Mouse (Mus musculus) heart, embryonic 16.5 days (tissue): ENCODE results near the gene Olfr384. TPM values are rescaled to one million over a fixed set of nuclear protein-coding genes. Genes with fewer than 3 reads are reported as not detected.
"Not testable (repeated sequence)": the region's sequence is repeated elsewhere in the genome, so short reads cannot be mapped to it uniquely, and the experiment has no call there.

Source experiments
- ATAC-seq: fragments of 200-750 bp; cut with Nextera tagmentation; replicated peaks from 2 replicates; pipeline ENCODE4 v1.8.0; 2017; ENCODE audit warnings: moderate number of reproducible peaks; ENCODE audit not compliant: insufficient read depth, low FRiP score; ENCODE audit errors: extremely low read depth
- H3K27ac ChIP-seq: fragments of 300-500 bp; sonication (generic); 2 replicates; pipeline ENCODE4 v1.5.1; 2014; ENCODE audit warnings: mild to moderate bottlenecking, low read length, control low read depth, moderate library complexity
- H3K27me3 ChIP-seq: fragments of 300-500 bp; sonication (generic); 2 replicates; pipeline ENCODE4 v1.6.1; 2014; ENCODE audit warnings: low read length, mixed read lengths; ENCODE audit not compliant: control insufficient read depth, insufficient read depth
- H3K36me3 ChIP-seq: fragments of 300-500 bp; sonication (generic); 2 replicates; pipeline ENCODE4 v1.6.1; 2014; ENCODE audit not compliant: control insufficient read depth, insufficient read depth
- H3K4me1 ChIP-seq: fragments of 300-500 bp; sonication (generic); 2 replicates; pipeline ENCODE4 v1.6.1; 2014; ENCODE audit warnings: low read length, mixed read lengths; ENCODE audit not compliant: control insufficient read depth, insufficient read depth
- H3K4me2 ChIP-seq: fragments of 300-500 bp; sonication (generic); 2 replicates; pipeline ENCODE4 v1.6.1; 2014; ENCODE audit warnings: low read depth, mild to moderate bottlenecking, control low read depth, low read length
- H3K4me3 ChIP-seq: fragments of 300-500 bp; sonication (generic); 2 replicates; pipeline ENCODE4 v1.5.1; 2014; ENCODE audit warnings: mild to moderate bottlenecking, control low read depth, low read length
- H3K9ac ChIP-seq: fragments of 300-500 bp; sonication (generic); 2 replicates; pipeline ENCODE4 v1.6.1; 2014; ENCODE audit warnings: low read length, control low read depth
- H3K9me3 ChIP-seq: fragments of 300-500 bp; sonication (generic); replicated peaks from 2 replicates; pipeline ENCODE4 v1.6.1; 2016; ENCODE audit warnings: low read length; ENCODE audit not compliant: control insufficient read depth
- WGBS: fragments of 180-500 bp; shearing (Covaris S2); extraction: QIAGEN DNeasy Blood & Tissue Kit; methylation state at CpG from one replicate; pipeline ENCODE4 v1.1.7; 2014; 5-methylcytosine and 5-hydroxymethylcytosine counted together
- polyA plus RNA-seq: library from polyadenylated mRNA; unstranded; fragments of >200 nt; fragmentation: Nextera tagmentation; extraction: Ambion mirVana; gene quantifications from 2 replicates; pipeline ENCODE4 v1.2.1, GENCODE M21; 2015

The Olfr384 gene
- polyA plus RNA-seq: not detected in 2 replicates

GRCm38 (mm10) chr11:73598294-73598693 lies at the start of gene Olfr384:
Gene Olfr384, plus strand, starts transcription at chr11:73598594.
- peaks cover 4% of the 10 kb centered on the region; the same call in 1 of the 2 replicates for H3K9me3 ChIP-seq
- H3K27me3 ChIP-seq: no peaks in the 10 kb centered on the region
- no peak within 1 kb of the TSS for H3K4me2 ChIP-seq
- no peaks in the 10 kb centered on the region for H3K36me3 ChIP-seq
- no peak within 1 kb of the TSS for H3K4me3 ChIP-seq
- ATAC-seq: no peak
- H3K27ac ChIP-seq: no peak within 1 kb of the TSS
- no peak within 1 kb of the TSS for H3K9ac ChIP-seq
- H3K4me1 ChIP-seq: no peaks in the 10 kb centered on the region

- no peaks in the 10 kb centered on the region for H3K4me1 ChIP-seq
- H3K9me3 ChIP-seq: no peaks in the 10 kb centered on the region
- no peaks in the 10 kb centered on the region for H3K27me3 ChIP-seq
- no peak overlapping the region for H3K27ac ChIP-seq
- ATAC-seq: no peak
- H3K9ac ChIP-seq: no peak overlapping the region
- H3K4me2 ChIP-seq: no peak overlapping the region
- H3K36me3 ChIP-seq: no peaks in the 10 kb centered on the region
- H3K4me3 ChIP-seq: no peak overlapping the region
Measured at GRCm38 (mm10) chr11:73579871-73580270, 18.5 kb upstream of the Olfr384 start.

GRCm38 (mm10) chr11:73583188-73583587 lies 15.2 kb upstream of the Olfr384 start:
- ATAC-seq, H3K9me3 ChIP-seq: not testable (repeated sequence)
- 53% methylated on average over 1 of the region's 1 CpGs for WGBS

GRCm38 (mm10) chr11:73592908-73593307 lies 5.5 kb upstream of the Olfr384 start, which contains the start of gene Olfr385:
Gene Olfr385, minus strand, starts transcription at chr11:73593008.
- Histone ChIP-seq H3K4me1 (no peaks in the 10 kb centered on the region), H3K27ac (no peak within 1 kb of the TSS), H3K4me2 (no peak within 1 kb of the TSS), H3K36me3 (no peaks in the 10 kb centered on the region), H3K4me3 (no peak within 1 kb of the TSS), H3K27me3 (no peaks in the 10 kb centered on the region), H3K9ac (no peak within 1 kb of the TSS), H3K9me3 (peaks cover 4% of the 10 kb centered on the region)
- ATAC-seq: no peak

More at GRCm38 (mm10) chr11:73583188-73583587, 15.2 kb upstream of the Olfr384 start:
- H3K4me3 ChIP-seq, H3K27me3 ChIP-seq, H3K9ac ChIP-seq, H3K27ac ChIP-seq, H3K4me2 ChIP-seq, H3K36me3 ChIP-seq, H3K4me1 ChIP-seq: not testable (repeated sequence)

Other genes starting within 250 kb of the Olfr384 start
- gene Olfr20, start 247.8 kb upstream of the Olfr384 start, polyA plus RNA-seq: not detected in 2 replicates
- gene Olfr376, start 227.3 kb upstream of the Olfr384 start, polyA plus RNA-seq: not detected in 2 replicates
- gene Olfr1, start 199.0 kb upstream of the Olfr384 start, polyA plus RNA-seq: not detected in 2 replicates
- not detected in 2 replicates for gene Olfr378, start 170.1 kb upstream of the Olfr384 start, polyA plus RNA-seq
- gene Olfr380, start 141.1 kb upstream of the Olfr384 start, polyA plus RNA-seq: not detected in 2 replicates
- not detected in 2 replicates for gene Olfr381, start 107.0 kb upstream of the Olfr384 start, polyA plus RNA-seq
- not detected in 2 replicates for gene Olfr382, start 81.4 kb upstream of the Olfr384 start, polyA plus RNA-seq
- not detected in 2 replicates for gene Olfr385, start 5.6 kb upstream of the Olfr384 start, polyA plus RNA-seq
- gene Zfp735, start 90.2 kb downstream of the Olfr384 start, polyA plus RNA-seq: not detected in 2 replicates
- gene Olfr389, start 182.1 kb downstream of the Olfr384 start, polyA plus RNA-seq: not detected in 2 replicates
- not detected in 2 replicates for gene Olfr390, start 184.4 kb downstream of the Olfr384 start, polyA plus RNA-seq
- gene Olfr391-ps, start 204.5 kb downstream of the Olfr384 start, polyA plus RNA-seq: not detected in 2 replicates
- gene Olfr392, start 218.5 kb downstream of the Olfr384 start, polyA plus RNA-seq: not detected in 2 replicates